Mouse (Mus musculus) liver, embryonic 16.5 days (tissue): ENCODE results near the gene Tob1. TPM values are rescaled to one million over a fixed set of nuclear protein-coding genes. Genes with fewer than 3 reads are reported as not detected.
A peak's percentile ranks its signal among the peaks of the same experiment; 100 is the strongest.

Experiments used
- ATAC-seq: fragments of 200-750 bp; cut with Nextera tagmentation; 2 replicates; pipeline ENCODE4 v1.8.0; 2017; ENCODE audit warnings: low read depth, mild to moderate bottlenecking, moderate number of reproducible peaks, moderate library complexity
- H3K27ac ChIP-seq: fragments of 300-500 bp; sonication (generic); 2 replicates; pipeline ENCODE4 v1.5.1; 2014; ENCODE audit warnings: mild to moderate bottlenecking, low read length
- H3K27me3 ChIP-seq: fragments of 300-500 bp; sonication (generic); 2 replicates; pipeline ENCODE4 v1.6.1; 2014; ENCODE audit warnings: low read depth, low read length, mixed read lengths; ENCODE audit not compliant: control insufficient read depth, insufficient read depth
- H3K36me3 ChIP-seq: fragments of 300-500 bp; sonication (generic); 2 replicates; pipeline ENCODE4 v1.6.1; 2014; ENCODE audit warnings: mild to moderate bottlenecking; ENCODE audit not compliant: control insufficient read depth, insufficient read depth
- H3K4me1 ChIP-seq: fragments of 300-500 bp; sonication (generic); 2 replicates; pipeline ENCODE4 v1.6.1; 2014; ENCODE audit warnings: low read depth, low read length, mixed read lengths; ENCODE audit not compliant: control insufficient read depth
- H3K4me2 ChIP-seq: fragments of 300-500 bp; sonication (generic); 2 replicates; pipeline ENCODE4 v1.6.1; 2014; ENCODE audit warnings: low read depth, low read length, mixed read lengths
- H3K4me3 ChIP-seq: fragments of 300-500 bp; sonication (generic); 2 replicates; pipeline ENCODE4 v1.5.1; 2014; ENCODE audit warnings: low read depth, mild to moderate bottlenecking, low read length
- H3K9ac ChIP-seq: fragments of 300-500 bp; sonication (generic); 2 replicates; pipeline ENCODE4 v1.6.1; 2014; ENCODE audit warnings: low read depth, low read length
- H3K9me3 ChIP-seq: fragments of 300-500 bp; sonication (generic); replicated peaks from 2 replicates; pipeline ENCODE4 v1.6.1; 2016; ENCODE audit warnings: low read length; ENCODE audit not compliant: control insufficient read depth
- WGBS: fragments of 180-500 bp; shearing (Covaris S2); extraction: QIAGEN DNeasy Blood & Tissue Kit; methylation state at CpG from one replicate; pipeline ENCODE4 v1.1.7; 2014; ENCODE audit not compliant: insufficient replicate concordance; 5-methylcytosine and 5-hydroxymethylcytosine counted together
- polyA plus RNA-seq: library from polyadenylated mRNA; unstranded; fragments of >200 nt; fragmentation: Nextera tagmentation; extraction: Ambion mirVana; gene quantifications from 2 replicates; pipeline ENCODE4 v1.2.1, GENCODE M21; 2015

The Tob1 gene
- polyA plus RNA-seq, 1 experiment from 2014 or later = 11.6 TPM

DNA sequence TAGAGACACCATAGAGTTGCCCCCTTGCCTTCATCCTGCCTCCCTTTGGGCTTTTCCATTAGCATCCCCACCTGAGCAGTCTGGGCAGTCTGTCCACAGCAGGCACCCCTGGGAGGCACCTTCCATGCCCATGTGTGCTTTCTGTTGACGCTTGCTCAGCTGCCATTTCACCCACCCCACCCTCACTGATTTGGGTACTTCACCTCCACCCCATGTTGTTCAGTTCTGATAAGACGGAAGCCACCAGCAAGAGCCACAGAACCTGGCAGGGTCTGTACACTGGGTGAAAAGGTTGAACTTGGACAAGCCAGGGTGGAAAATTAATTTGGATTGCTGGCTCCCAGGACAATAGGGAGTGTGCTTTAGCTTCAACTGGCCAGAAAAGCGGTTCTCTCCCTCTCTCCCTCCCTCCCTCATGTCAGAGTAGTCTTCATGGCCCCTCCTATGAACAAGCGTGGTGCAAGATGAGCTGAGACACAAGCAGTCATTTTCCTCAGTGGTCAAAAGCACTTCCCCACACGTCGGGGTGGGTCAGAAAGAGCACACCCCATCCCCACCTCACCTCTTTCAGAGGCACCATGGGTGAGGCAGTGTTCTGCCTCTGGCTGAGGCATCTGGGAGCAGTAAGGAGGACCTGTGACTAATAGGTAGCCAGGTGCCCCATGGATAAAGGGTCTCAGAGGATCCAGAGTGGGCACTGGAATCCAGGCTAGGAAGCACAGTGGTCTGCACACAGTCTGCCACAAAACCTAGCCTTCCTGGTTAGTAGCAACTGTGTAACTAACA, 50.5 kb downstream of the Tob1 start:
- Histone ChIP-seq H3K9me3 (no peaks in the 10 kb centered on the region), H3K9ac (peak overlapping the region; percentile 57), H3K36me3 (no peaks in the 10 kb centered on the region), H3K4me3 (no peak overlapping the region), H3K4me2 (peak overlapping the region; percentile 46), H3K27me3 (no peaks in the 10 kb centered on the region), H3K27ac (peak overlapping the region; percentile 89), H3K4me1 (peaks cover 41% of the 10 kb centered on the region)
- ATAC-seq = peak; percentile 91
- WGBS = 24% methylated on average over 6 of the region's 6 CpGs

Other genes with a start within 250 kb of the Tob1 start
- gene Gm20390, start 243.2 kb upstream of the Tob1 start, polyA plus RNA-seq = 183 and 194 TPM in 2 replicates
- gene Nme1, start 242.9 kb upstream of the Tob1 start, polyA plus RNA-seq = 83.1 and 89.6 TPM in 2 replicates
- gene Spag9, start 215.4 kb upstream of the Tob1 start, polyA plus RNA-seq = 10.5 and 11.2 TPM in 2 replicates
- 0.09 and 0.14 TPM in 2 replicates for gene Wfikkn2, start 34.6 kb downstream of the Tob1 start, polyA plus RNA-seq
- gene Gm21885, start 70.4 kb downstream of the Tob1 start, polyA plus RNA-seq = 0.16 and 0.96 TPM in 2 replicates
- 34.8 and 40.6 TPM in 2 replicates for gene Luc7l3, start 110.5 kb downstream of the Tob1 start, polyA plus RNA-seq
- 2.9 and 3.5 TPM in 2 replicates for gene Ankrd40, start 116.5 kb downstream of the Tob1 start, polyA plus RNA-seq
- gene Abcc3, start 181.5 kb downstream of the Tob1 start, polyA plus RNA-seq = 9.4 and 10.2 TPM in 2 replicates